Mouse (Mus musculus): ENCODE measurements at regions not wholly inside any gene's neighbourhood (a gene's known extent, or its start where the extent isn't known, plus 50 kb on each side); places are given as distances from the start of the nearest gene placed in this dataset.

DNA sequence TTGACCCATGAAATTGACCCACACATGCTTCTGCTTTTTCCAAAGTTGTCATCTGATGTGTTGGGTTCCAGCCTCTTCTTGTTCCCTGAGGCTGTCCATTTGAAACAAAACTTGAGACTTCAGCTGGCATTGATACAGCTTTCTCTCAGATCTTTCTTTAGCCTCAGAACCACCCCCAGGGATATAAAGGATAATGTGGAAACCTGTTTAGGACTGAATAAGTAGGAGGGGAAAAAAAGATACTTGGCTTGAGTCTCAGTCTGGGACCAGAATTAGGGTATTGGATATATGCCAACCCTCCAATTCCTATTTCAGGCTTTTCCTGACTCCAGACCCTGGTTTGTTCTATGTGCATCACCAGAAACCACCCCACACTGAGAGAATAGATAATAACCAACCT is 579.7 kb upstream of the Camk1g start:
- Histone ChIP-seq H3K27me3 (no peaks in the 10 kb centered on the region), H3K4me1 (replicated peaks) (no peaks in the 10 kb centered on the region), H3K4me3 (no peak overlapping the region), H3K36me3 (no peaks in the 10 kb centered on the region), H3K9ac (no peak overlapping the region), H3K9me3 (replicated peaks) (no peaks in the 10 kb centered on the region), H3K4me2 (no peak overlapping the region), H3K27ac (no peak overlapping the region)
- ATAC-seq (replicated peaks; ENCODE audit: insufficient number of reproducible peaks, insufficient read depth, low FRiP score, low read depth), result no peak

DNA sequence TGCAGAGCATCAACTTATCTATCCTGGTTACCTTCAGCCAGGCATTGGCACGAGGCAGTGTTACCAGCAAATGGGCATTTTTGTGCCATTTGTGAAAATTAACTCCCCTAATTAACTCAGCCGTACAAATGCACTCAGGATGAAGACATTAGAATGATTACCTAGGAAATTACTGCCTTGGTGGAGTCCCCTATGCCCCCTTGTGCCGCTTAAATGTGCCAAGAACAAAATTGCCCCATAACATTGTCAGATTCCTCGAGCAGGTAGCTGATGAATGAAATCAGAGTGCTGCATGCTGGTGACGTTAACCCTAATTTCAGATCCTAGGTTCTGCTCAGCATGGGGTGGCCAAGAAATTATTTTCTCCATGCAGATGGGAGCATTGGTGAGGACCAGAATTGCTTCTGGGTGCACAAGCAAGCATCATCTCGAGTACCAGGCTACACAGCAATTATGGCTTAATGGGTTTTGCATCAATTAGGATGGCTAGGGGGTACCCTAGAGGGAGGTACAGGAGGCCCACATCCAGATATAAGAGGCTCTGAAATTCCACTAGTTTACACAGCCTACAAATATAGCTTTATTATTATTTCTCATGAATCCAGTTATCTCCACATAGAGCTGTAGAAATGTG is 577.0 kb upstream of the Camk1g start:
- no peak overlapping the region for H3K4me3 ChIP-seq
- H3K27me3 ChIP-seq, result no peaks in the 10 kb centered on the region
- H3K4me2 ChIP-seq, result no peak overlapping the region
- H3K36me3 ChIP-seq, result no peaks in the 10 kb centered on the region
- H3K4me1 ChIP-seq (replicated peaks), result no peaks in the 10 kb centered on the region
- no peaks in the 10 kb centered on the region for H3K9me3 ChIP-seq (replicated peaks)
- no peak for ATAC-seq (replicated peaks; ENCODE audit: insufficient number of reproducible peaks, insufficient read depth, low FRiP score, low read depth)
- WGBS, result 77% methylated on average over 6 of the region's 6 CpGs
- H3K27ac ChIP-seq, result no peak overlapping the region
- no peak overlapping the region for H3K9ac ChIP-seq

DNA sequence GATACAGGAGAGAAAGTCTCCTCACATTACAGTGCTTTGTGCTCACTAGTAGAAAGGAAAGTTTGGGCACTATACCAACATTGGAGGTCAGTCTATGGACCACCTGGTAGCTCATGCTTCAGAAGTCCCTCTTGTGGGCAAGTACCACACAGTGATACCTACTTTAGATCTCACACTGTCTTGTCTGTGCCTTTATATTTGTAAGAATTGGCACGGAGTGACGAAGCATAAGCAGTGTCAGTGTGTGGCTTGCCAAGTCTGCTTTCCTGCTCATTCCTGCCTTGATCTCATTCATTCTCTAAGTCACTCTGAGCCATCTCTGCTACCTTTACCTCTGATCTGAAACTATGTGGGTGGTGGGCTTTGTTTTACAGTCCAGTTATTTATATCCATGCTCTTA is 565.9 kb upstream of the Camk1g start:
- no peak overlapping the region for H3K4me2 ChIP-seq
- no peak overlapping the region for H3K27ac ChIP-seq
- no peak overlapping the region for H3K9ac ChIP-seq
- H3K36me3 ChIP-seq, result no peaks in the 10 kb centered on the region
- ATAC-seq (replicated peaks; ENCODE audit: insufficient number of reproducible peaks, insufficient read depth, low FRiP score, low read depth), result no peak
- no peak overlapping the region for H3K4me3 ChIP-seq
- whole genome bisulfite sequencing, result 79% methylated on average over 2 of the region's 2 CpGs
- H3K27me3 ChIP-seq, result no peaks in the 10 kb centered on the region
- H3K9me3 ChIP-seq (replicated peaks), result no peaks in the 10 kb centered on the region
- H3K4me1 ChIP-seq (replicated peaks), result no peaks in the 10 kb centered on the region

DNA sequence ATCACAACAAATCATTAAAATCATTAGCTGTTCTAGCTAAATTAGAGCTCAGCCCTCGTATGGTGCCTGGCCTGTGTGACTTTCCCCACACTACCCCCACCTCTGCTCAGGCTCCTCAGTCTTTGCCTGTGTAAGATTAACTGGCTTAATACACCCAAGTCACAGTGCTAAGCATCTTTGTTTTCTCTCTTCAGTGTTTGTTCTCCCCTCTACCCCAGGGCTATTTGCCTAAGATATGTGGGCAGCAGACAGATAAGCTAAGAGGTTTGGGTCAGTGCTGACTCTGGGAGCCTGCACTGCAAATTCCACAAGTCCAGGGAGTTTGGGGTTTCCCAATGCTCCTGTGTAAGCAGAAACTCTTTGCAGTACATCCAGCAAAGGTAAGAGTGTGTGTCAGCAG is 564.2 kb upstream of the Camk1g start:
- 39% methylated on average over 1 of the region's 1 CpGs for WGBS
- ATAC-seq (replicated peaks; ENCODE audit: insufficient number of reproducible peaks, insufficient read depth, low FRiP score, low read depth), result no peak

DNA sequence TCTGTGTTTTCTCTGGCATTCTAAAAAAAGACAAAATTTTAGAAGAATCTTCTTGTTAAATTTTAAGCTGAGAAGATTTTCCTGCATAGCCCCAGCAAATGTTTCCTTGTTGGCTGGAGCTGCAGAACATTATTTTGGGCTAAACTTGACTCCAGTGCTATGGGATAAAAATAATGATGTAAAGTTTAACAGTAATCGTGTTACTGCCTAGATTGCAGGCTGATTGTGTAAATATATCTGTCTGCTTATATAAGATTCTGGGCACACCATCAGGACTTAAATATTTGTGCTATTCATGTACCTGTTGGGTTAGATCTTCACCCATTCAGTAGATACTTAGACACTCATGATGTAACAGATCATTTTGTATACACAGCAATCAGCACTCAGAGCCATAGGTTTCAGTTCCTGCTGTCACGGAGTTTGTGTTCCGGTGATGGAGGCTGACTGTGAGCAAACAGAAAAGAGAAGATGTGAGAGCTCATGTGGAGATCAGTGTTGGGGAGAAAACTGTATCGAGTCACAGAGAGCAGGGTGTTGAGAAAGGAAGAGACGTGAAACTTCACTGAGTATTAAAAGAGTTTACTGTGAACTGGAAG is 561.1 kb upstream of the Camk1g start:
- Histone ChIP-seq H3K36me3 (no peaks in the 10 kb centered on the region), H3K4me2 (no peak overlapping the region), H3K27me3 (no peaks in the 10 kb centered on the region), H3K9ac (no peak overlapping the region), H3K27ac (no peak overlapping the region), H3K4me1 (replicated peaks) (no peaks in the 10 kb centered on the region), H3K4me3 (no peak overlapping the region), H3K9me3 (replicated peaks) (no peaks in the 10 kb centered on the region)
- ATAC-seq (replicated peaks; ENCODE audit: insufficient number of reproducible peaks, insufficient read depth, low FRiP score, low read depth), result no peak
- WGBS, result 68% methylated on average over 5 of the region's 5 CpGs

More for the DNA sequence above, 564.2 kb upstream of the Camk1g start:
- Histone ChIP-seq H3K4me2 (no peak overlapping the region), H3K4me3 (no peak overlapping the region), H3K9me3 (replicated peaks) (no peaks in the 10 kb centered on the region), H3K36me3 (no peaks in the 10 kb centered on the region), H3K4me1 (replicated peaks) (no peaks in the 10 kb centered on the region), H3K27me3 (no peaks in the 10 kb centered on the region), H3K27ac (no peak overlapping the region), H3K9ac (no peak overlapping the region)

DNA sequence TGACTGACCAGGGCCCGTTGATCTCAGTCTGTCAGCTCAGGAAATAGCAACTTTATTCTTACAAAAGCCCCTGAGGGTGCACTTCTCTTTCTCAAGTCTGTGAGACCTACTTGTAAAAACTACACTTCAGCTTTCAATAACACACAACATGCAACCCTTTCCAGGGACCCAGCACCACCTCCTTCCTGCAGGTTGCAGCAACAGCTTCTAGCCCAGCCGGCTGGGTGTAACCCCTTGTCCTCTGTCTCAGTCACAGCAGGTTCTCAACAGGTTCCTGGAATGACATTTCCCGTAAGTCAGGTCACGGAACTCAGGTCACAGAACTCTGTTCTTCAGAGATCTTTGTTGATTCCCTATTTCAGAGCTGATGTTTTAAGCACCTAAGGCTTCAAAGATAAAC is 558.5 kb upstream of the Camk1g start:
- no peaks in the 10 kb centered on the region for H3K27me3 ChIP-seq
- H3K4me1 ChIP-seq (replicated peaks), result no peaks in the 10 kb centered on the region
- H3K4me2 ChIP-seq, result no peak overlapping the region
- H3K9me3 ChIP-seq (replicated peaks), result no peaks in the 10 kb centered on the region
- no peaks in the 10 kb centered on the region for H3K36me3 ChIP-seq
- no peak for ATAC-seq (replicated peaks; ENCODE audit: insufficient number of reproducible peaks, insufficient read depth, low FRiP score, low read depth)
- H3K4me3 ChIP-seq, result no peak overlapping the region
- no peak overlapping the region for H3K27ac ChIP-seq
- H3K9ac ChIP-seq, result no peak overlapping the region
- WGBS, result 56% methylated on average over 4 of the region's 4 CpGs

DNA sequence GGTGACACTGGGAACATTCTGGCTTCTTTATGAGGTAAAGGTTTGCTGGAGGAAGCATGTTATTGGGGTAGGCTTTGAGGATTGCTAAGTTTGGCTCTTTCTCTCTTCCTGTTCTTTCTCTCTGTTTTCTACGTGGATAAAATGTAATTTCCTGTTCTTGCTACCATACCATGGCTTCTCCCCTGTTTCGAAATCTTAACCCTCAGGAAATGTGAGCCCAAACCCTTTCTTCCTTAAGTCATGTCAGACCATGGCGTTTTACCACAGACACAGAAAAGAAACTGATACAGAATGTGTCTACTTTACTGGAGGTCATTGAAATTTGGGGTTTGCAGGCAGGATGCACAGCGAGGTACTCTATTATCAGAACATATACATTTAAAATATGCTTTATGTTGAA is 552.7 kb upstream of the Camk1g start:
- no peaks in the 10 kb centered on the region for H3K36me3 ChIP-seq
- no peak overlapping the region for H3K9ac ChIP-seq
- H3K4me3 ChIP-seq, result no peak overlapping the region
- H3K4me1 ChIP-seq (replicated peaks), result no peaks in the 10 kb centered on the region
- WGBS, result 70% methylated on average over 4 of the region's 4 CpGs
- no peak overlapping the region for H3K4me2 ChIP-seq
- H3K9me3 ChIP-seq (replicated peaks), result no peaks in the 10 kb centered on the region
- H3K27ac ChIP-seq, result no peak overlapping the region
- ATAC-seq (replicated peaks; ENCODE audit: insufficient number of reproducible peaks, insufficient read depth, low FRiP score, low read depth), result no peak
- no peaks in the 10 kb centered on the region for H3K27me3 ChIP-seq

DNA sequence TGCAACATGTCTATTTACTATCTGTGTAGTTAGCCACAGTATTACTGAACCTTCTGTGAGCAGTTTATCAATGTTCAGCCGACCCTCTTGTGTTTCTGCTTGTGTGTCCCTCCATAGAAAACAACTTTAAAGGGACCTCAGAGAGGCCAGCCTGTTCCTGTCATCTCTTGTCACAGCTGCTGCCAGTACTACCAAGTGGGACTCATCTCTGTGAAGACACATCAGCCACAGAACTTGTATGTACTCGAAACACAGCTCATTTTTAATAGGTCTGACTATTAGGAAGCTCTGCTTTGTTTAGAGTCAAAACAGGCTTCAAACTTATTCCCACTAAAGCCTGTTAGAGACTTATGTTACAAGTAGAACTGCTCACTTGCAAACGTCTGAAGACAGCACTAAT is 549.1 kb upstream of the Camk1g start:
- Histone ChIP-seq H3K4me3 (no peak overlapping the region), H3K9me3 (replicated peaks) (no peaks in the 10 kb centered on the region), H3K9ac (no peak overlapping the region), H3K27ac (no peak overlapping the region), H3K4me2 (no peak overlapping the region), H3K27me3 (no peaks in the 10 kb centered on the region), H3K36me3 (no peaks in the 10 kb centered on the region), H3K4me1 (replicated peaks) (no peaks in the 10 kb centered on the region)
- WGBS, result 50% methylated on average over 3 of the region's 3 CpGs
- ATAC-seq (replicated peaks; ENCODE audit: insufficient number of reproducible peaks, insufficient read depth, low FRiP score, low read depth), result no peak

DNA sequence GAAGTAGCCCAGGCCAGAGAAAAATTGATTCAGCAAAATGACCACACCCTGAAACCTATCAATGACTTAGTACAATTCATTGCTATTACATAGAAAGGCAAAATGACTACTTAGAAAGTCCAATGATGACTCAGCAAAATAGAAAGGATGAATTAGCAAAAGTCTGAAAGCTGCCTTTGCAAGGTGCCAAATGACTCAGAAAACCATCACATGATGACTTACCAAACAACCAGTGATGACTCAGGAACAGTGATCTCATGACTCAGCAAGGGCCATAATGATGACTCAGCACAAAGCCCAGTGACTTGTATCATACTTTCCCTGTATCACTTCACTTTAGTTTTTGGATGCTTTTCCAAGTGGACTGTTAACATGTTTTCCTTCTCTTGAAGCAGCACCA is 535.6 kb upstream of the Camk1g start:
- no peaks in the 10 kb centered on the region for H3K36me3 ChIP-seq
- no peak overlapping the region for H3K4me2 ChIP-seq
- no peak overlapping the region for H3K4me3 ChIP-seq
- no peak overlapping the region for H3K27ac ChIP-seq
- ATAC-seq (replicated peaks; ENCODE audit: insufficient number of reproducible peaks, insufficient read depth, low FRiP score, low read depth), result no peak
- H3K4me1 ChIP-seq (replicated peaks), result no peaks in the 10 kb centered on the region
- H3K27me3 ChIP-seq, result no peaks in the 10 kb centered on the region
- no peak overlapping the region for H3K9ac ChIP-seq
- H3K9me3 ChIP-seq (replicated peaks), result no peaks in the 10 kb centered on the region

DNA sequence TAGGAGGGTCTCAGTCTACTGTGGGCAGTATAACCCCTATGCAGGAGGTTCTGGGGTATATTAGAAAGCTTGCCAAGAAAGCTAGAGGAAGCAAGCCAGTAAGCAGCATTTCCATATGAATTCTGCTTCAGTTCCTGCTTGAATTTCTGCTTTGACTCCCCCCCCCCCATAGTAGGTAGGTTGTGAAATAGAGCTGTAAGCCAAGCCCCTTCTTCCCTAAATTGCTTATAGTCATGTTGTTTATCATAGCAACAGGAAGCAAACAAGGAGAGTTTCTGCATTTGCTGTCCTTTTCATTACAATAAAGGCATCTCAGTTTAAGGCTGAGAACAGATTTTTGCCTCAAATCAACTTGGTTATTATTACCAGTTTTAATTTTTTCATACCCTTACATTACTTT is 524.0 kb upstream of the Camk1g start:
- no peak overlapping the region for H3K4me2 ChIP-seq
- H3K4me1 ChIP-seq (replicated peaks), result no peaks in the 10 kb centered on the region
- H3K9me3 ChIP-seq (replicated peaks), result no peaks in the 10 kb centered on the region
- no peaks in the 10 kb centered on the region for H3K36me3 ChIP-seq
- no peaks in the 10 kb centered on the region for H3K27me3 ChIP-seq
- H3K4me3 ChIP-seq, result no peak overlapping the region
- ATAC-seq (replicated peaks; ENCODE audit: insufficient number of reproducible peaks, insufficient read depth, low FRiP score, low read depth), result no peak
- no peak overlapping the region for H3K9ac ChIP-seq
- no peak overlapping the region for H3K27ac ChIP-seq

DNA sequence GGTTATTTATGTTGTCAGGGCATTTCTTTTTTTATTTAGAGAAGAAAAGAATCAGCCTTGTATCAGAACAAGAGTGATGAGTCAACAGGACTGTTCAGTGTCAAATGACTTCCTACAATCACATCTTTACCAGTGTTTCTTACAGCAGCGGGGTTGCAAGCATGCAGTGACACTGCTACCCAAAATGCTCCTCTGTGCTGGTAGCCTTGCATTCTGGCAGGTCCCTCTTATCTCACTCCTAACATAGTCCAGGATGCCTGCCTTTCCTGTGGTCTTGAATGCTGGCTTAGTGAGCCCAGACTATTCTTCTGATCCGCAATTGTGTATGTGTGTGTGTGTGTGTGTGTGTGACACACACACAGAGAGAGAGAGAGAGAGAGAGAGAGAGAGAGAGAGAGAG is 506.4 kb upstream of the Camk1g start:
- no peak overlapping the region for H3K4me2 ChIP-seq

DNA sequence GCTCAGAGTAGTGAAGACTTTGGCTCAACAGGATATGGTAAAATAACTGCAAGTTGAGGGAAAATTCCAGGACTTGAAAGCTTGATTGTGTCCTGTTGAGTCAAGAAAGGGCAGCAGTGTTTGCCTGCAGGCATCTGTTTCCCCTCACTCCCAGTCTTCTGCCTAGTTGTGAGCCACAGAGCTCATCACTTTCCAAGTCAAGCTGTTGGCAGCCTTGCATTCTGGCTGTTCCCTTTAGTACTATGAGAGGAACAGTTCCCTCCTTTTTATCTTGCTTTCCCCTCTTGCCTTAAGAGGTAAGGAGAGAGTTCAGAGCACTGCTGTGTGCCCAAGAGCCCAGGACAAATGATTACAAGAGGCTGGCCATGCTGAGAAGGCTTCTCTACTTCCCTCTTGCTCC is 506.0 kb upstream of the Camk1g start:
- no peak for ATAC-seq (replicated peaks; ENCODE audit: insufficient number of reproducible peaks, insufficient read depth, low FRiP score, low read depth)

More for the DNA sequence above, 506.4 kb upstream of the Camk1g start:
- H3K4me3 ChIP-seq, result no peak overlapping the region
- no peak for ATAC-seq (replicated peaks; ENCODE audit: insufficient number of reproducible peaks, insufficient read depth, low FRiP score, low read depth)
- no peaks in the 10 kb centered on the region for H3K9me3 ChIP-seq (replicated peaks)
- no peak overlapping the region for H3K9ac ChIP-seq
- 11% methylated on average over 2 of the region's 2 CpGs for WGBS
- H3K27ac ChIP-seq, result peak overlapping the region; percentile 39
- H3K36me3 ChIP-seq, result no peaks in the 10 kb centered on the region
- peaks cover 9% of the 10 kb centered on the region for H3K4me1 ChIP-seq (replicated peaks)
- no peaks in the 10 kb centered on the region for H3K27me3 ChIP-seq

More for the DNA sequence above, 506.0 kb upstream of the Camk1g start:
- Histone ChIP-seq H3K4me1 (replicated peaks) (peaks cover 9% of the 10 kb centered on the region), H3K27me3 (no peaks in the 10 kb centered on the region), H3K27ac (peak overlapping the region; percentile 39), H3K4me2 (no peak overlapping the region), H3K4me3 (no peak overlapping the region), H3K36me3 (no peaks in the 10 kb centered on the region), H3K9me3 (replicated peaks) (no peaks in the 10 kb centered on the region), H3K9ac (no peak overlapping the region)
